Comparison of ENCODE assay signal across 8 mouse cellular contexts in genomic region chr11:99147041-99147919, GRCm38 (mm10). TPM values are rescaled to one million over a fixed set of nuclear protein-coding genes. Genes with fewer than 3 reads are reported as not detected.
DNase-seq lines count a peak whose midpoint lies in the region; ATAC-seq and TF ChIP-seq lines count a peak whose summit lies in the region.

No protein-coding gene starts in this region.

- no peaks in the 10 kb centered on the region for H3K27me3 ChIP-seq in embryonic facial prominence, embryonic 12.5 days
- no peaks in the 10 kb centered on the region for H3K27me3 ChIP-seq in intestine, postnatal 0 days (replicated peaks; ENCODE audit: control insufficient read depth, insufficient read depth, low read length)
- H3K27me3 ChIP-seq in midbrain, embryonic 12.5 days: 0 out of 2 replicates have a peak, but pooled peaks cover 2% of the 10 kb centered on the region

- no peak for TF ChIP-seq CTCF in intestine, postnatal 0 days (IDR thresholded peaks at IDR 0.05; ENCODE audit: low read depth)

- no peak for ATAC-seq in embryonic facial prominence, embryonic 12.5 days (ENCODE audit: insufficient number of reproducible peaks, insufficient read depth, low FRiP score, low TSS enrichment)
- no peak for ATAC-seq in intestine, postnatal 0 days
- peak; percentile 60; the same call in 1 of the 2 replicates for ATAC-seq in midbrain, embryonic 12.5 days (ENCODE audit: low FRiP score, low read depth)
- ATAC-seq in granulocyte monocyte progenitor cell, adult 5-6 weeks (replicated peaks; ENCODE audit: poor library complexity, severe bottlenecking): no peak

- no peaks in the 10 kb centered on the region for H3K9me3 ChIP-seq in embryonic facial prominence, embryonic 12.5 days
- H3K9me3 ChIP-seq in intestine, postnatal 0 days (ENCODE audit: control insufficient read depth): no peaks in the 10 kb centered on the region
- no peaks in the 10 kb centered on the region for H3K9me3 ChIP-seq in midbrain, embryonic 12.5 days

- H3K4me1 ChIP-seq in embryonic facial prominence, embryonic 12.5 days: peaks cover 59% of the 10 kb centered on the region
- 0 out of 2 replicates have a peak, but pooled peaks cover 8% of the 10 kb centered on the region for H3K4me1 ChIP-seq in intestine, postnatal 0 days (replicated peaks; ENCODE audit: control insufficient read depth, insufficient read depth, low read length)
- H3K4me1 ChIP-seq in midbrain, embryonic 12.5 days: peaks cover 27% of the 10 kb centered on the region

- no peaks in the 10 kb centered on the region for H3K36me3 ChIP-seq in embryonic facial prominence, embryonic 12.5 days
- no peaks in the 10 kb centered on the region for H3K36me3 ChIP-seq in intestine, postnatal 0 days (ENCODE audit: control insufficient read depth, insufficient read depth)
- no peaks in the 10 kb centered on the region for H3K36me3 ChIP-seq in midbrain, embryonic 12.5 days

- peak overlapping the region; percentile 43; the same call in 1 of the 2 replicates for H3K9ac ChIP-seq in embryonic facial prominence, embryonic 12.5 days
- H3K9ac ChIP-seq in intestine, postnatal 0 days (ENCODE audit: low read depth, low read length): no peak overlapping the region
- no peak overlapping the region; the same call in 1 of the 2 replicates for H3K9ac ChIP-seq in midbrain, embryonic 12.5 days (replicated peaks)

- DNase-seq in kidney, postnatal 4 days: peak; percentile 60 to 76
- DNase-seq in kidney, adult 11 months: no peak
- DNase-seq in thymus, postnatal 14 days: peak; percentile 52
- DNase-seq in cerebellum, adult 18-20 months: no peak

- peak overlapping the region; percentile 98 for H3K27ac ChIP-seq in embryonic facial prominence, embryonic 12.5 days
- H3K27ac ChIP-seq in intestine, postnatal 0 days (ENCODE audit: low read depth, low read length): peak overlapping the region; percentile 64
- peak overlapping the region; percentile 74 for H3K27ac ChIP-seq in midbrain, embryonic 12.5 days (replicated peaks)

- WGBS in embryonic facial prominence, embryonic 12.5 days: 28% methylated on average over 17 of the region's 17 CpGs
- 37% methylated on average over 17 of the region's 17 CpGs for WGBS in intestine, postnatal 0 days
- 51% methylated on average over 17 of the region's 17 CpGs for WGBS in midbrain, embryonic 12.5 days

- H3K4me3 ChIP-seq in embryonic facial prominence, embryonic 12.5 days: no peak overlapping the region
- H3K4me3 ChIP-seq in intestine, postnatal 0 days (ENCODE audit: low read depth, low read length): no peak overlapping the region
- H3K4me3 ChIP-seq in midbrain, embryonic 12.5 days: no peak overlapping the region

- H3K4me2 ChIP-seq in embryonic facial prominence, embryonic 12.5 days (replicated peaks): peak overlapping the region; percentile 35
- no peak overlapping the region for H3K4me2 ChIP-seq in intestine, postnatal 0 days (replicated peaks; ENCODE audit: low read depth)
- H3K4me2 ChIP-seq in midbrain, embryonic 12.5 days (replicated peaks): no peak overlapping the region

RNA-seq across cellular contexts. Expression of gene Ccr7, which starts 7.6 kb away (rescaled TPM):
- 0.81 TPM in 2 replicates for polyA plus RNA-seq in embryonic facial prominence, embryonic 12.5 days (2016; fragmentation: Nextera tagmentation; extraction: Ambion mirVana)
- polyA plus RNA-seq in intestine, postnatal 0 days (2015; fragmentation: Nextera tagmentation; extraction: Ambion mirVana): 0.14 TPM in 1 of 2 replicates, not detected in the other
- 0.11 TPM in 1 of 2 replicates, not detected in the other for polyA plus RNA-seq in midbrain, embryonic 12.5 days (2016; fragmentation: Nextera tagmentation; extraction: Ambion mirVana)
- not detected in 2 replicates for total RNA-seq in granulocyte monocyte progenitor cell, adult 5-6 weeks (2014; fragmentation: Nextera tagmentation)
- total RNA-seq in granulocyte monocyte progenitor cell, adult 5-6 weeks (2017): 0.34 TPM in 1 of 2 replicates, not detected in the other

RNA-seq across cellular contexts. Expression of gene Tns4, which starts 58.2 kb away (rescaled TPM):
- polyA plus RNA-seq in embryonic facial prominence, embryonic 12.5 days (2016; fragmentation: Nextera tagmentation; extraction: Ambion mirVana): 0.24 and 0.28 TPM in 2 replicates
- 0.39 and 0.53 TPM in 2 replicates for polyA plus RNA-seq in intestine, postnatal 0 days (2015; fragmentation: Nextera tagmentation; extraction: Ambion mirVana)
- 0.12 and 0.19 TPM in 2 replicates for polyA plus RNA-seq in midbrain, embryonic 12.5 days (2016; fragmentation: Nextera tagmentation; extraction: Ambion mirVana)
- total RNA-seq in granulocyte monocyte progenitor cell, adult 5-6 weeks (2014; fragmentation: Nextera tagmentation): 2.8 and 3.0 TPM in 2 replicates
- 0.62 and 3.1 TPM in 2 replicates for total RNA-seq in granulocyte monocyte progenitor cell, adult 5-6 weeks (2017)

Comparison
In these comparisons a context has a peak if more than half of its experiments do, and no peak if none do; other contexts are left out.
1. DNase-seq: peak in kidney, postnatal 4 days (2 of 2) and thymus, postnatal 14 days (single experiment); none in kidney, adult 11 months (single experiment) and cerebellum, adult 18-20 months (0 of 2).
2. Peak in every context shown above with its lines, with median percentiles within 50 percentile points of each other: H3K27ac ChIP-seq.